Mouse (Mus musculus) T-cell, adult 66 days (primary cell): ENCODE measurements around the gene Fam198b. TPM values are rescaled to one million over a fixed set of nuclear protein-coding genes. Genes with fewer than 3 reads are reported as not detected.

Experiments used
- total RNA-seq, 2 experiments: library from RNA; stranded (reverse); gene quantifications; 3 replicates in 1 of 2; 4 replicates in 1 of 2; pipeline ENCODE4 v1.2.4; 2023

Gene Fam198b
- total RNA-seq, result not detected

GRCm38 (mm10) chr3:79884305-79884704 is at the start of gene Fam198b:
Gene Fam198b (plus strand): TSS chr3:79884533.

GRCm38 (mm10) chr3:79852654-79853166 is 31.6 kb upstream of the Fam198b start, which contains the start of gene Tmem144:
Gene Tmem144 (minus strand): TSS chr3:79852773.

Other genes with a start within 250 kb of the Fam198b start
- not detected for gene Rxfp1, start 146.7 kb upstream of the Fam198b start, total RNA-seq
- gene Tmem144, start 31.8 kb upstream of the Fam198b start, total RNA-seq, result 1 to 10 TPM in 1 of 2 experiments, not detected in 1; 3.9 TPM